In the genomic region with DNA sequence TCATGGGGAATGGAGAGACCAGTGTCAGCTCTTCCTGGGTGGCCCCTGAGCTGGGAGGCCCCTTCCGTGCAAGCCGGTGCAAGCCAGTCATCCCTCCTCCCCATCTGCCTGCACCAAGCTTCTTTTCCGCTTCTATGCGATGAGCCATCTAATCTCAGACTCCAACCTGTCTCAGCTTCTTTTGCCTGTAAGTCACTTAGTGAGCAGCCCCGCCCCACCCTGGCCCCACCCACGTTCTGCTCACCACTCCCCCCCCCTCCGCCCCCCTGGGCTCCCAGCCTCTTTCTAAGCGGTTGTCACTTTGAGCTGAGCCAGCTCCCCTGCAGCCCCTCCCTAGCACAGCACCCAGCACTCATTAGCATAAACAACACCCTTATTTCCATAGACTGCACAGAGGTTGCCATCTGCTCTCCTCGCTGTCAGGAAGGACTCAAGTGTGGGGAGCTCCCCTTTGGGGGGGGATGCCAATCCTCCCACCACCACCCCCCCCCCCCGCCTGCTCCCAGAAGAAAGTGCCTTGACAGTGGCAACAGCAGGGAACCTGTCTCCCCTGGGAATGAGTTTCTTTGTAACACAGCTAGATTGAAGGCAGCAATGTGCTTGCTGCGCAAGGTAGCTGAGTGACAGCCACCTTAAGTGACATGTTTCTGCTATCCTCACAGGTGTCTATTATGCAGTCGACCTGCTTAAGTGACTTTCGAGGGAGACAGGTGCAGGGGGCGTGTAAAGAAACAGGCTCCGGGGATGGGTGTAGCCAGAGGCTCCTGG, we compare ENCODE assay signal across 9 mouse cellular contexts.
DNase-seq lines count a peak whose midpoint lies in the region; ATAC-seq and TF ChIP-seq lines count a peak whose summit lies in the region.
"Had no signal": no experiment of that assay in that cellular context is flagged by ENCODE, and none has a peak within 500 bp of the region (broad histone marks: within the 10 kb centered on the region; RNA-seq: fewer than 3 reads in every experiment).

No protein-coding gene starts in this region.

- peaks cover 4% of the 10 kb centered on the region; the same call in 1 of the 2 replicates for H3K4me1 ChIP-seq in forebrain, embryonic 11.5 days (replicated peaks; ENCODE audit: control insufficient read depth, insufficient read depth, low read length)
- H3K4me1 ChIP-seq in forebrain, embryonic 10.5 days = peaks cover 33% of the 10 kb centered on the region
- H3K4me1 ChIP-seq in hindbrain, embryonic 12.5 days = peaks cover 21% of the 10 kb centered on the region
- H3K4me1 ChIP-seq in neural tube, embryonic 12.5 days = peaks cover 10% of the 10 kb centered on the region
- H3K4me1 ChIP-seq: liver, embryonic 15.5 days had no signal

- WGBS in forebrain, embryonic 11.5 days = 11% methylated on average over 15 of the region's 15 CpGs
- 11% methylated on average over 15 of the region's 15 CpGs for WGBS in forebrain, embryonic 10.5 days
- 9% methylated on average over 12 of the region's 15 CpGs for WGBS in hindbrain, embryonic 12.5 days
- 11% methylated on average over 15 of the region's 15 CpGs for WGBS in neural tube, embryonic 12.5 days

- no peak for TF ChIP-seq CTCF in brain, embryonic 14.5 days (IDR thresholded peaks at IDR 0.05; ENCODE audit: borderline replicate concordance, extremely low read depth, insufficient read depth, insufficient read length)
- no peak for TF ChIP-seq CTCF in gastrocnemius, adult 2 months (IDR thresholded peaks at IDR 0.05)

- intact Hi-C loops in gastrocnemius, adult 2 months (cut with DNase I) = no loop called here

- H3K27ac ChIP-seq in forebrain, embryonic 11.5 days (ENCODE audit: low read depth, low read length) = no peak overlapping the region; the same call in 1 of the 2 replicates
- H3K27ac ChIP-seq in forebrain, embryonic 10.5 days = no peak overlapping the region
- no peak overlapping the region for H3K27ac ChIP-seq in hindbrain, embryonic 12.5 days
- H3K27ac ChIP-seq in neural tube, embryonic 12.5 days = no peak overlapping the region
- no peak overlapping the region for H3K27ac ChIP-seq in gastrocnemius, adult 2 months
- H3K27ac ChIP-seq: liver, embryonic 15.5 days had no signal

- no peaks in the 10 kb centered on the region; the same call in 1 of the 2 replicates for H3K27me3 ChIP-seq in forebrain, embryonic 11.5 days (ENCODE audit: control insufficient read depth, insufficient read depth, low read length)
- H3K27me3 ChIP-seq in forebrain, embryonic 10.5 days (ENCODE audit: poor library complexity, severe bottlenecking) = peaks cover 40% of the 10 kb centered on the region
- H3K27me3 ChIP-seq in hindbrain, embryonic 12.5 days = peaks cover 17% of the 10 kb centered on the region; the same call in 1 of the 2 replicates
- peaks cover 5% of the 10 kb centered on the region for H3K27me3 ChIP-seq in neural tube, embryonic 12.5 days (replicated peaks)

- no peak overlapping the region for H3K9ac ChIP-seq in forebrain, embryonic 11.5 days (ENCODE audit: low read length)
- no peak overlapping the region for H3K9ac ChIP-seq in hindbrain, embryonic 12.5 days
- no peak overlapping the region for H3K9ac ChIP-seq in neural tube, embryonic 12.5 days
- H3K9ac ChIP-seq: liver, embryonic 15.5 days had no signal

- TF ChIP-seq POLR2A in brain, embryonic 14.5 days (IDR thresholded peaks at IDR 0.05; ENCODE audit: borderline replicate concordance, extremely low read depth, insufficient read depth, insufficient read length, poor library complexity, severe bottlenecking) = no peak

- DNase-seq in forebrain, embryonic 11.5 days (ENCODE audit: low spot score) = peak; percentile 62
- DNase-seq in forebrain, embryonic 10.5 days (ENCODE audit: extremely low spot score, low spot score) = no peak
- peak; percentile 96 for DNase-seq in brain, embryonic 14.5 days (ENCODE audit: low read depth)
- no peak for DNase-seq in gastrocnemius, adult 2 months
- DNase-seq in gastrocnemius, postnatal 10 days = no peak

- peaks cover 4% of the 10 kb centered on the region; the same call in 1 of the 2 replicates for H3K9me3 ChIP-seq in forebrain, embryonic 11.5 days (ENCODE audit: control insufficient read depth, low read length)
- H3K9me3 ChIP-seq in forebrain, embryonic 10.5 days = peaks cover 11% of the 10 kb centered on the region
- 0 out of 2 replicates have a peak, but pooled peaks cover 8% of the 10 kb centered on the region for H3K9me3 ChIP-seq in hindbrain, embryonic 12.5 days (replicated peaks)
- H3K9me3 ChIP-seq in neural tube, embryonic 12.5 days = 0 out of 2 replicates have a peak, but pooled peaks cover 3% of the 10 kb centered on the region
- H3K9me3 ChIP-seq: liver, embryonic 15.5 days had no signal

- H3K36me3 ChIP-seq in forebrain, embryonic 11.5 days (ENCODE audit: control insufficient read depth, insufficient read depth, low read length) = no peaks in the 10 kb centered on the region
- H3K36me3 ChIP-seq in forebrain, embryonic 10.5 days (replicated peaks) = no peaks in the 10 kb centered on the region
- no peaks in the 10 kb centered on the region for H3K36me3 ChIP-seq in hindbrain, embryonic 12.5 days
- no peaks in the 10 kb centered on the region for H3K36me3 ChIP-seq in neural tube, embryonic 12.5 days
- H3K36me3 ChIP-seq: liver, embryonic 15.5 days had no signal

- no peak overlapping the region for H3K4me2 ChIP-seq in forebrain, embryonic 11.5 days (ENCODE audit: low read depth, low read length, severe bottlenecking)
- H3K4me2 ChIP-seq in hindbrain, embryonic 12.5 days (replicated peaks) = no peak overlapping the region
- no peak overlapping the region for H3K4me2 ChIP-seq in neural tube, embryonic 12.5 days (replicated peaks)
- H3K4me2 ChIP-seq: liver, embryonic 15.5 days had no signal

- H3K4me3 ChIP-seq in forebrain, embryonic 11.5 days (ENCODE audit: low read depth, low read length) = no peak overlapping the region
- H3K4me3 ChIP-seq in forebrain, embryonic 10.5 days = no peak overlapping the region
- H3K4me3 ChIP-seq in hindbrain, embryonic 12.5 days = no peak overlapping the region
- no peak overlapping the region for H3K4me3 ChIP-seq in neural tube, embryonic 12.5 days
- no peak overlapping the region for H3K4me3 ChIP-seq in gastrocnemius, adult 2 months
- H3K4me3 ChIP-seq: liver, embryonic 15.5 days had no signal

- peak; percentile 83 for ATAC-seq in forebrain, embryonic 11.5 days (replicated peaks; ENCODE audit: low FRiP score)
- ATAC-seq in hindbrain, embryonic 12.5 days (ENCODE audit: low FRiP score) = peak; percentile 88
- peak; percentile 58; the same call in 1 of the 2 replicates for ATAC-seq in neural tube, embryonic 12.5 days (ENCODE audit: low FRiP score, low read depth)
- ATAC-seq in cerebellum, adult (ENCODE audit: insufficient number of reproducible peaks, low FRiP score, low TSS enrichment) = no peak

Comparison
In these comparisons a context has a peak if more than half of its experiments do, and no peak if none do; other contexts are left out.
1. DNase-seq: peak in forebrain, embryonic 11.5 days (single experiment) and brain, embryonic 14.5 days (single experiment); none in forebrain, embryonic 10.5 days (single experiment), gastrocnemius, adult 2 months (single experiment) and gastrocnemius, postnatal 10 days (single experiment).